Mouse (Mus musculus): ENCODE data around the gene Bace2. TPM values are rescaled to one million over a fixed set of nuclear protein-coding genes. Genes with fewer than 3 reads are reported as not detected.
A peak's percentile ranks its signal among the peaks of the same experiment; 100 is the strongest.

Bace2 gene
- polyA plus RNA-seq, 1 experiment, result 0.66 TPM

GRCm38 (mm10) chr16:97428026-97428425 lies 71.5 kb downstream of the Bace2 start:
- Histone ChIP-seq H3K4me3 (ENCODE audit: insufficient read depth, poor library complexity, severe bottlenecking) (no peak overlapping the region), H3K79me2 (ENCODE audit: control insufficient read depth, insufficient read depth) (no peaks in the 10 kb centered on the region), H3K79me3 (ENCODE audit: low read depth) (no peaks in the 10 kb centered on the region), H3ac (ENCODE audit: control insufficient read depth, insufficient read length, low read depth) (no peak overlapping the region), H3K27me3 (ENCODE audit: control insufficient read depth, insufficient read depth, insufficient read length) (no peaks in the 10 kb centered on the region), H3K36me3 (ENCODE audit: control insufficient read depth, insufficient read depth) (no peaks in the 10 kb centered on the region)
- TF ChIP-seq MAX (IDR thresholded peaks at IDR 0.05) (no peak), MYOD1 (IDR thresholded peaks at IDR 0.05; ENCODE audit: control insufficient read depth, insufficient read length, low read depth) (no peak), CTCF (IDR thresholded peaks at IDR 0.05; ENCODE audit: control insufficient read depth, insufficient read depth, insufficient read length) (no peak), CEBPB (IDR thresholded peaks at IDR 0.05; ENCODE audit: low read depth) (no peak), MYOG (IDR thresholded peaks at IDR 0.05; ENCODE audit: control insufficient read depth, extremely low read depth, insufficient read length) (no peak), FOSL1 (IDR thresholded peaks at IDR 0.05; ENCODE audit: insufficient read depth, low read length, poor library complexity, severe bottlenecking) (no peak), USF1 (IDR thresholded peaks at IDR 0.05; ENCODE audit: low read depth) (no peak)

GRCm38 (mm10) chr16:97430091-97430490 lies 73.5 kb downstream of the Bace2 start:
- Histone ChIP-seq H3K79me2 (ENCODE audit: control insufficient read depth, insufficient read depth) (no peaks in the 10 kb centered on the region), H3ac (ENCODE audit: control insufficient read depth, insufficient read length, low read depth) (no peak overlapping the region), H3K27me3 (ENCODE audit: control insufficient read depth, insufficient read depth, insufficient read length) (no peaks in the 10 kb centered on the region), H3K79me3 (ENCODE audit: low read depth) (no peaks in the 10 kb centered on the region), H3K36me3 (ENCODE audit: control insufficient read depth, insufficient read depth) (no peaks in the 10 kb centered on the region), H3K4me3 (ENCODE audit: insufficient read depth, poor library complexity, severe bottlenecking) (no peak overlapping the region)
- TF ChIP-seq CTCF (IDR thresholded peaks at IDR 0.05; ENCODE audit: control insufficient read depth, insufficient read depth, insufficient read length) (no peak), FOSL1 (IDR thresholded peaks at IDR 0.05; ENCODE audit: insufficient read depth, low read length, poor library complexity, severe bottlenecking) (no peak), CEBPB (IDR thresholded peaks at IDR 0.05; ENCODE audit: low read depth) (no peak), MAX (IDR thresholded peaks at IDR 0.05) (no peak), MYOG (IDR thresholded peaks at IDR 0.05; ENCODE audit: control insufficient read depth, extremely low read depth, insufficient read length) (no peak), USF1 (IDR thresholded peaks at IDR 0.05; ENCODE audit: low read depth) (no peak), MYOD1 (IDR thresholded peaks at IDR 0.05; ENCODE audit: control insufficient read depth, insufficient read length, low read depth) (no peak)

DNA sequence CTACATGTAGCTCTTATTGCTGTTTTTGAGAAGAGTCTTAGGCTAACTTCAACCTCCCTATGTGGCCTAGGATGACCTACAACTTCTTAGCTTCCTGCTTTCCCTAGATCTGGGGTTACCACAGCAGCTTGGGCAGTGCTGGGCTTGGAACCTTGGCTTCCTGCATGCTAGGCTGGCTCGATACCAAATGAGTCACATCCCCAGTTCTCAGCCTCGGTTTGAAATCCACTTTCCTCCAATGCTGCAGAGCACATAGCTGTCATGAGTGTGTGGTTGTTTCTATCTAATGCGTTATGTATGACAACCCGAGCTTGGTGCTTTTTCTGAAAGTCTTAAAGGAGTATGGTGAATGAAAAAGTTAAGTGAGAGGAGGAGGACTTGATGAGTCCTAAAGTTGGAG lies 74.8 kb downstream of the Bace2 start:
- Histone ChIP-seq H3K27me3 (ENCODE audit: control insufficient read depth, insufficient read depth, insufficient read length) (no peaks in the 10 kb centered on the region), H3K79me2 (ENCODE audit: control insufficient read depth, insufficient read depth) (no peaks in the 10 kb centered on the region), H3K4me3 (ENCODE audit: insufficient read depth, poor library complexity, severe bottlenecking) (no peak overlapping the region), H3K36me3 (ENCODE audit: control insufficient read depth, insufficient read depth) (no peaks in the 10 kb centered on the region), H3ac (ENCODE audit: control insufficient read depth, insufficient read length, low read depth) (no peak overlapping the region), H3K79me3 (ENCODE audit: low read depth) (no peaks in the 10 kb centered on the region)
- TF ChIP-seq MAX (IDR thresholded peaks at IDR 0.05), result no peak
- no peak for TF ChIP-seq MYOG (IDR thresholded peaks at IDR 0.05; ENCODE audit: control insufficient read depth, extremely low read depth, insufficient read length)
- no peak for TF ChIP-seq USF1 (IDR thresholded peaks at IDR 0.05; ENCODE audit: low read depth)
- TF ChIP-seq CEBPB (IDR thresholded peaks at IDR 0.05; ENCODE audit: low read depth), result no peak
- no peak for TF ChIP-seq MYOD1 (IDR thresholded peaks at IDR 0.05; ENCODE audit: control insufficient read depth, insufficient read length, low read depth)
- TF ChIP-seq CTCF (IDR thresholded peaks at IDR 0.05; ENCODE audit: control insufficient read depth, insufficient read depth, insufficient read length), result no peak
- TF ChIP-seq FOSL1 (IDR thresholded peaks at IDR 0.05; ENCODE audit: insufficient read depth, low read length, poor library complexity, severe bottlenecking), result no peak

GRCm38 (mm10) chr16:97434206-97434605 lies 77.7 kb downstream of the Bace2 start:
- Histone ChIP-seq H3K36me3 (ENCODE audit: control insufficient read depth, insufficient read depth) (no peaks in the 10 kb centered on the region), H3K27me3 (ENCODE audit: control insufficient read depth, insufficient read depth, insufficient read length) (no peaks in the 10 kb centered on the region), H3ac (ENCODE audit: control insufficient read depth, insufficient read length, low read depth) (no peak overlapping the region), H3K79me3 (ENCODE audit: low read depth) (no peaks in the 10 kb centered on the region), H3K4me3 (ENCODE audit: insufficient read depth, poor library complexity, severe bottlenecking) (no peak overlapping the region), H3K79me2 (ENCODE audit: control insufficient read depth, insufficient read depth) (no peaks in the 10 kb centered on the region)
- TF ChIP-seq MAX (IDR thresholded peaks at IDR 0.05) (no peak), USF1 (IDR thresholded peaks at IDR 0.05; ENCODE audit: low read depth) (no peak), MYOD1 (IDR thresholded peaks at IDR 0.05; ENCODE audit: control insufficient read depth, insufficient read length, low read depth) (no peak), MYOG (IDR thresholded peaks at IDR 0.05; ENCODE audit: control insufficient read depth, extremely low read depth, insufficient read length) (no peak), CTCF (IDR thresholded peaks at IDR 0.05; ENCODE audit: control insufficient read depth, insufficient read depth, insufficient read length) (no peak), FOSL1 (IDR thresholded peaks at IDR 0.05; ENCODE audit: insufficient read depth, low read length, poor library complexity, severe bottlenecking) (no peak), CEBPB (IDR thresholded peaks at IDR 0.05; ENCODE audit: low read depth) (no peak)

DNA sequence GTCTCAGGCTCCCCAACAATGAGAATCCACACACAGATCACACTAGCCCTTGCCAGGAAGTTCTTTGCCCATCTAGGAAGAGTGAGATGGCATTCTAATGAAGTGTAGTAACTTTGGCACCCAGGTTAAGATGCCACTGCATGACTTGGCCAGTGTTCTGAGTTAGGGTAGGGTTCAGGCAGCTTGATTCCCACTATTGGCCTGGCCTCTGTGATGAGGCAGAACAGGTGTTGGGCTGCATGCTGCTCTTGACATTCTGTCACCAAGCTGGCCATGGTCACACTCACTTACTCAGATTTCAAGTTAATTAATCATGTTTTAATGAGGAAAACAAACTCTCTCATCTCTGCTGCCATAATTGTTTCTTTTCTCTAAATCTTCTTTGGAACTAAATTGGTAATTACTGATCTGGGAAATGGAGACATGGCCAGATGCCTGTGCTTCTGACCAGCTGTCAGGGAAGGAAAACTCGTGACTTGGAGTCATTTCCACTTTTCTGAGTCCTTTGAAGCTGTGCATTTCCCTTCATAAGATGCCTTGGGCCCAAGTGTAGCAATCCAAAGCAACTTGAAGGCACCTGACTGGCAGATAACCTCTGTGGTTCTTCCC lies 81.0 kb downstream of the Bace2 start:
- no peaks in the 10 kb centered on the region for H3K36me3 ChIP-seq (ENCODE audit: control insufficient read depth, insufficient read depth)
- peak; percentile 60 for TF ChIP-seq MYOD1 (IDR thresholded peaks at IDR 0.05; ENCODE audit: control insufficient read depth, insufficient read length, low read depth)
- no peak for TF ChIP-seq CTCF (IDR thresholded peaks at IDR 0.05; ENCODE audit: control insufficient read depth, insufficient read depth, insufficient read length)
- no peaks in the 10 kb centered on the region for H3K79me2 ChIP-seq (ENCODE audit: control insufficient read depth, insufficient read depth)
- no peak overlapping the region for H3ac ChIP-seq (ENCODE audit: control insufficient read depth, insufficient read length, low read depth)
- no peaks in the 10 kb centered on the region for H3K27me3 ChIP-seq (ENCODE audit: control insufficient read depth, insufficient read depth, insufficient read length)
- H3K4me3 ChIP-seq (ENCODE audit: insufficient read depth, poor library complexity, severe bottlenecking), result no peak overlapping the region
- H3K79me3 ChIP-seq (ENCODE audit: low read depth), result no peaks in the 10 kb centered on the region

GRCm38 (mm10) chr16:97438191-97438590 lies 81.6 kb downstream of the Bace2 start:
- no peak for TF ChIP-seq CTCF (IDR thresholded peaks at IDR 0.05; ENCODE audit: control insufficient read depth, insufficient read depth, insufficient read length)
- TF ChIP-seq FOSL1 (IDR thresholded peaks at IDR 0.05; ENCODE audit: insufficient read depth, low read length, poor library complexity, severe bottlenecking), result no peak
- no peak for TF ChIP-seq MYOD1 (IDR thresholded peaks at IDR 0.05; ENCODE audit: control insufficient read depth, insufficient read length, low read depth)
- TF ChIP-seq CEBPB (IDR thresholded peaks at IDR 0.05; ENCODE audit: low read depth), result no peak
- TF ChIP-seq MAX (IDR thresholded peaks at IDR 0.05), result no peak
- TF ChIP-seq MYOG (IDR thresholded peaks at IDR 0.05; ENCODE audit: control insufficient read depth, extremely low read depth, insufficient read length), result no peak
- TF ChIP-seq USF1 (IDR thresholded peaks at IDR 0.05; ENCODE audit: low read depth), result no peak
- Histone ChIP-seq H3K27me3 (ENCODE audit: control insufficient read depth, insufficient read depth, insufficient read length) (no peaks in the 10 kb centered on the region), H3K79me2 (ENCODE audit: control insufficient read depth, insufficient read depth) (no peaks in the 10 kb centered on the region), H3K36me3 (ENCODE audit: control insufficient read depth, insufficient read depth) (no peaks in the 10 kb centered on the region), H3K4me3 (ENCODE audit: insufficient read depth, poor library complexity, severe bottlenecking) (no peak overlapping the region), H3K79me3 (ENCODE audit: low read depth) (no peaks in the 10 kb centered on the region), H3ac (ENCODE audit: control insufficient read depth, insufficient read length, low read depth) (no peak overlapping the region)

Measured in C2C12 (cell line).